Mouse (Mus musculus): Measurements from ENCODE around the gene Ufd1.

DNA sequence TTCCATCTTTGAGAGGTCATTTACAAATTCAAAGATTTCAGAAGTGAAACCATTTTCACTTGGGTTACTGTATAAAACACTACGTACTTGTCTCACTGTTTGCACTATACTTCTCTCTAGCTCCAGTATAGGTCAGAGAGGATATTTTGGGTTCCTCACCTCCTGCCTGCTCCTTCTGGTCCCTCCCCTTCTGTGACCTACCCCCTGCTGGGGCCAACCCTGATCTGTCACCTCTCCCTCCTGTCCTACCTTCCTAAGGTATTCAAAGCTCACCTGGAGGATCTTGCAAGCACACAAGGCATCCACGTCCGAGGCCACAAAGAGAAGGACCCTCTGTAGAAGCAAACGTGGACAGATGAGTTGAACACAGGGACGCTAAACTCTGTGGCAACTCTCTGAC lies 547 bp upstream of the Ufd1 start:
- TF ChIP-seq CTCF (IDR thresholded peaks at IDR 0.05; ENCODE audit: low read depth), result no peak
- TF ChIP-seq EP300 (IDR thresholded peaks at IDR 0.05; ENCODE audit: low read depth), result no peak

All from liver, embryonic 14.5 days (tissue).